Mouse (Mus musculus) liver, adult 2 months (tissue): ENCODE measurements around the gene Atp10a. TPM values are rescaled to one million over a fixed set of nuclear protein-coding genes. Genes with fewer than 3 reads are reported as not detected.
"Not testable (repeated sequence)": the region's sequence is repeated elsewhere in the genome, so short reads cannot be mapped to it uniquely, and the experiment has no call there.

Experiments used
- DNase-seq: peaks from one replicate; pipeline ENCODE4 v3.0.0-alpha.2; 2011; ENCODE audit warnings: low read depth, low spot score; ENCODE audit errors: extremely low read depth
- H3K27ac ChIP-seq: fragments of 200-500 bp; replicated peaks from 2 replicates; pipeline ENCODE4 v1.5.1; 2012; ENCODE audit warnings: low read depth, mild to moderate bottlenecking, control low read depth, inconsistent platforms, low read length; ENCODE audit not compliant: insufficient read depth
- H3K27me3 ChIP-seq: fragments of 200-500 bp; 2 replicates; pipeline ENCODE4 v1.6.1; 2012; ENCODE audit warnings: mild to moderate bottlenecking, moderate library complexity, low read length, inconsistent platforms; ENCODE audit not compliant: control insufficient read depth, insufficient read depth
- H3K36me3 ChIP-seq: fragments of 200-500 bp; 2 replicates; pipeline ENCODE4 v1.6.1; 2012; ENCODE audit warnings: low read length, inconsistent platforms; ENCODE audit not compliant: control insufficient read depth, insufficient read depth
- H3K4me1 ChIP-seq: fragments of 200-500 bp; 2 replicates; pipeline ENCODE4 v1.6.1; 2011; ENCODE audit warnings: low read length; ENCODE audit not compliant: control insufficient read depth, insufficient read depth
- H3K4me3 ChIP-seq: fragments of 200-500 bp; 2 replicates; pipeline ENCODE4 v1.5.1; 2011; ENCODE audit warnings: low read depth, mild to moderate bottlenecking, control low read depth, low read length, moderate library complexity; ENCODE audit not compliant: insufficient read depth
- H3K79me2 ChIP-seq: fragments of 200-500 bp; 2 replicates; pipeline ENCODE4 v1.6.1; 2012; ENCODE audit warnings: inconsistent platforms, mild to moderate bottlenecking, low read length, moderate library complexity; ENCODE audit not compliant: control insufficient read depth, insufficient read depth
- H3K9ac ChIP-seq: fragments of 200-500 bp; 2 replicates; pipeline ENCODE4 v1.6.1; 2012; ENCODE audit warnings: low read depth, mild to moderate bottlenecking, control low read depth, inconsistent platforms, low read length
- CTCF ChIP-seq: fragments of 200-500 bp; IDR thresholded peaks from 2 replicates; pipeline ENCODE4 v1.5.1; 2011; ENCODE audit warnings: low read depth, low read length, control low read depth
- POLR2A ChIP-seq: fragments of 200-500 bp; IDR thresholded peaks from 2 replicates; pipeline ENCODE4 v1.6.1; 2011; ENCODE audit warnings: low read length, control low read depth; ENCODE audit not compliant: insufficient read depth; ENCODE audit errors: extremely low read depth
- WGBS: fragments of 180-500 bp; shearing (Covaris S2); methylation state at CpG from one replicate; pipeline ENCODE4 v1.1.7; 2018; 5-methylcytosine and 5-hydroxymethylcytosine counted together
- polyA plus RNA-seq: library from polyadenylated mRNA; depleted of rRNA; stranded (reverse); fragments of >200 nt; gene quantifications from 2 replicates; pipeline ENCODE4 v1.2.3, GENCODE M21; 2012
- total RNA-seq: library from RNA; depleted of rRNA; stranded (reverse); fragments of >200 nt; gene quantifications from 2 replicates; pipeline ENCODE4 v1.2.3, GENCODE M21; 2014

The Atp10a gene
- total and polyA plus RNA-seq, 2 experiments: 0.35 to 0.46 TPM

DNA sequence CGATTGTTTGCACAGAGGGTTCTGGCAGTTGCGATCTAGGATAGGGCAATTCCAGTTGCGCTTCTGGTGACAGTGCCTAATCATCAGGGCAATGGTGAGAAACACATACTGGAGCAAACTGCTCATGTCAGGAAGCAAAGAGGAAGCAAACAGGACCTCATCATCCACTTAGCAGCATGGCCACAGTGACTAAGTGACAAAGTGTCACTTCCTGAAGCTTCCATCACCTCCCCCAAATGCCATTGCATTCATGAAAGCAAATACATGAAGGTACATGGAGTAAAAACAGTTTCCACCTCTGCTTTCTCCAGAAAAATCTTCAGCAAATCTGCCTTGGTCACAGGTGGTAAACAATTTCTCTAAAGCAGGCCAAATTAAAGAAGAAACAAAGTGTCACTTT is 168.7 kb downstream of the Atp10a start:
- 85% methylated on average over 3 of the region's 3 CpGs for WGBS
- Histone ChIP-seq H3K9ac (no peak overlapping the region), H3K79me2 (no peaks in the 10 kb centered on the region), H3K36me3 (no peaks in the 10 kb centered on the region), H3K27me3 (no peaks in the 10 kb centered on the region), H3K27ac (no peak overlapping the region), H3K4me1 (no peaks in the 10 kb centered on the region), H3K4me3 (no peak overlapping the region)
- no peak for DNase-seq
- TF ChIP-seq CTCF (no peak), POLR2A (no peak)

DNA sequence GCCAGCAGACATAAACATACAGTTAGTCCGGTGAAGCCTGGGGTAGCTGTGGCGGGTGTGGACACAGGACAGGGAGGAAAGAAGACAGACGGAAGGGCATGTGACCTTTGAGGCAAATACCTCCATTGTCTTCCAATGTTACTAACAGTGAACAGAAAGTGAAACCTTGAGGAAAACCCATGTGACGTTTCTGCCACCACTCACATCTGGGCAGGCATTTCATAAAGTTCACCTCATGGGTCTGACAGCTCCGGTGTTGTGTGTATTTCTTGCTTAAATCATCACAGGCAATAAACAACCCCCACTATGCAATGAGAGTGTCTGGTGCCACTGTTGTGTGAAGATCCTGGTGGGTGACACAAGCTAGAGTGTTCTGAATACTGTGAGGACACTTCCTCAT is 173.1 kb downstream of the Atp10a start:
- 49% methylated on average over 5 of the region's 5 CpGs for WGBS
- Histone ChIP-seq H3K27me3 (no peaks in the 10 kb centered on the region), H3K79me2 (no peaks in the 10 kb centered on the region), H3K4me3 (no peak overlapping the region; the same call in 1 of the 2 replicates), H3K36me3 (no peaks in the 10 kb centered on the region), H3K27ac (no peak overlapping the region), H3K4me1 (no peaks in the 10 kb centered on the region), H3K9ac (no peak overlapping the region)
- DNase-seq: peak; percentile 5
- TF ChIP-seq CTCF (no peak), POLR2A (no peak)

DNA sequence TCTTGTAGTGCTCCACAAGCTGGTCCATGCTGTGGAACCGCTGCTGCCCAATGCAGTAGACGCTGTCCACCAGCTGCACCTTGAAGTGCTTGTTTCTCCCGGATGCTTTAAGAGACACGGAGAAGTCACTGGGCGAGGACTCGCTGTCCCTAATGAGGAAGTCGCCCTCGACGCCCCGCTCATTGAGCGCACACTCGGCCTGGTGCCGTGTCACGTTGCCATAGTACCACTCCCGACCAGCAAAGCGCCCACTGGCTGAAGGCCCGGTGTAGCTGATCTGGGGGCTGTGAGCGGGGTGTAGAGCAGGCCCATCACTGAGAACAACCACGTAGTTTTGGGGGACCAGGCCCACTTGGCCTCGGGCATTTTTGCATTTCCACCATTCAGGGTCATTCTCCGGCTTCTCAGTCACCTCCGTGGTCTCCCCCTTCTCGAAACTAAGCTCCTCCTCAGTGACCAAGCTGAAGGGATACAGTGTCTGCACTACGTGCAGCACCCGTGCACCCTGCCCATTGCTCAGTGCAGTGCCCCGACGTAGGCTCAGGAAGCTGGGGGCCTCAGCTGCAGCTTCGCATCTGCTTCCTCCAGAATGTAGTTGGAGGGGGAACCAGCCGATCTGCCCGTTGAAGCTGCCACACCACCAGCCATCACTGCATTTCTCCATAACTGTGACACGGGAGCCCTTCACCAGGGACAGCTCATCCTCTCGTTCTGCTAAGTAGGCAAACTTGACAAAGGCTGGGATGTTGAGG is 181.1 kb downstream of the Atp10a start:
- H3K79me2 ChIP-seq, H3K4me3 ChIP-seq, H3K27me3 ChIP-seq, H3K4me1 ChIP-seq, H3K27ac ChIP-seq, DNase-seq, H3K9ac ChIP-seq, H3K36me3 ChIP-seq: not testable (repeated sequence)
- 89% methylated on average over 32 of the region's 32 CpGs for WGBS

- H3K79me2 ChIP-seq: no peaks in the 10 kb centered on the region
- no peak overlapping the region for H3K4me3 ChIP-seq
- WGBS: 30% methylated on average over 2 of the region's 2 CpGs
- DNase-seq: no peak
- H3K9ac ChIP-seq: no peak overlapping the region
- no peaks in the 10 kb centered on the region for H3K27me3 ChIP-seq
- H3K4me1 ChIP-seq: peaks cover 2% of the 10 kb centered on the region; the same call in 1 of the 2 replicates
- TF ChIP-seq POLR2A: no peak
- TF ChIP-seq CTCF: no peak
- H3K36me3 ChIP-seq: no peaks in the 10 kb centered on the region
- no peak overlapping the region for H3K27ac ChIP-seq
Measured at GRCm38 (mm10) chr7:58840367-58840766, 184.4 kb downstream of the Atp10a start.

DNA sequence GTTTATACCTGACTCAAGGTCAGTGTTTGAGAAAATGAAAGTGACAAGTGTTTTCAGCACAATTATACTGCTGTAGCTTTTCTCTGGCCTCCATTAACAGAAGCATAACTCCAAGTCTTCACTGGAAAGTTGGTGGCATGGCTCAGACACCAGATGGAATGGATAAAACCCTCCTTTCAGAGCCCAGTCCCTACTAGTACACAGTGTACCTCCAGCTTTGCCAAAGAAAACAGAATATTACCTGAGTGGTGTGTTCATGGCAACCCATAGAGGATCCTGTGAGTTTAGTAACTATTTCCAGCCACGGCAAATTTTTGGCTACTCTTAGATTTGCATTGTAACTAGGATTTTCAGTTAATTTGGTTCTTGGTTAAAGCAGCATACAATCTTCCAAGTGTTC is 185.1 kb downstream of the Atp10a start:
- Histone ChIP-seq H3K4me1 (peaks cover 2% of the 10 kb centered on the region; the same call in 1 of the 2 replicates), H3K9ac (no peak overlapping the region), H3K79me2 (no peaks in the 10 kb centered on the region), H3K27ac (no peak overlapping the region), H3K36me3 (no peaks in the 10 kb centered on the region), H3K27me3 (no peaks in the 10 kb centered on the region), H3K4me3 (no peak overlapping the region)
- DNase-seq: peak; percentile 18
- WGBS: 23% methylated on average over 1 of the region's 1 CpGs
- TF ChIP-seq POLR2A (no peak), CTCF (no peak)

DNA sequence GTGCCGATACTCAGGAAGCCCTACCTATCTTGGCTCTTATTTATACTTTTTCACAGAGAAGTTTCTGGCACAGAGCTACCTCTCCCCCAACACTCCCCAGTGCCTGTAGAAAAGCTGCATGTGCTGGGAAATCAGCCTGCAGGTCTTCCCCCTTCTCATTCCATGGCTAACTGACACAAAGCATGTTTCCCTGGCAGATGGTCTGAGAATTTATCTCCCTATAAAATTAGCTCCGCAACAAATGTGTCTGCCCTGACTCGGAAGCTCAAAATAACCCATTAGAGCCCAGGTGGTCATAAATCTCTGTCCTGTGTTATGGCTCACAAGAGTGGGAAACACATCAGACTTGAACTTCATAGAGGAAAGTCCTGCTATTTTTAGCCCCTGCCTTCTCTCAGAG is 186.9 kb downstream of the Atp10a start:
- Histone ChIP-seq H3K9ac (no peak overlapping the region), H3K27ac (no peak overlapping the region), H3K36me3 (no peaks in the 10 kb centered on the region), H3K4me3 (no peak overlapping the region), H3K79me2 (no peaks in the 10 kb centered on the region), H3K27me3 (no peaks in the 10 kb centered on the region), H3K4me1 (peaks cover 2% of the 10 kb centered on the region; the same call in 1 of the 2 replicates)
- TF ChIP-seq CTCF (no peak), POLR2A (no peak)
- 82% methylated on average over 3 of the region's 3 CpGs for WGBS
- DNase-seq: no peak
